Mouse (Mus musculus): Measurements from ENCODE around the gene Nol3. TPM values are rescaled to one million over a fixed set of nuclear protein-coding genes. Genes with fewer than 3 reads are reported as not detected.
A peak's percentile ranks its signal among the peaks of the same experiment; 100 is the strongest.
"Not testable (repeated sequence)": the region's sequence is repeated elsewhere in the genome, so short reads cannot be mapped to it uniquely, and the experiment has no call there.

The Nol3 gene
- polyA plus RNA-seq (2015; fragmentation: Nextera tagmentation; extraction: Ambion mirVana) = 1.2 and 1.4 TPM in 2 replicates

DNA sequence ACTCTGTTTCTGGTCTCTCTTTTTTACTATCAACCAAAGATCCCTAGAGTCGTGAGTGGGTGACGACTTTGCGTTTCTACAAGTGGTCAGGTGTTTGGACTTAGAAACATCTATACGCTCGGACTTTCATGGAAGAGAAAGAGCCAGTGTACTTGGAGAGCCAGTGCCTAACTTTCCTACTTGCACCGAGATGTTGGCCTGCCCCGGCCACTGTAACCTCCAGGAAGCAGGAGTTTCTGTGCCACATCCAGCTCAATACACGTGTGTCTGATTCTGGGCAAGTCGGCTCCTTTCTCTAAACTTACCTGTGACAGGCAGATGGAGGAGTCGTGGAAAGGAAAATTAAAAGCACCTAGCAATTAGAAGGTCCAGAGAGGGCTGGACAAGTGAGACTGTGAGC lies at the start of gene Nol3:
Gene Nol3 (plus strand): TSS at position 301 of the 400 bp plus-strand sequence.
- peak within 1 kb of the TSS; percentile 67 for H3K4me2 ChIP-seq (replicated peaks; ENCODE audit: low read depth, low read length)
- peaks cover 18% of the 10 kb centered on the region for H3K4me1 ChIP-seq (ENCODE audit: insufficient read depth, low read length)
- no peaks in the 10 kb centered on the region for H3K9me3 ChIP-seq (ENCODE audit: low read length)
- peak within 1 kb of the TSS; percentile 62 for H3K9ac ChIP-seq (replicated peaks; ENCODE audit: low read length)
- peak within 1 kb of the TSS; percentile 42 for H3K4me3 ChIP-seq (ENCODE audit: low read length)
- no peaks in the 10 kb centered on the region for H3K36me3 ChIP-seq (ENCODE audit: insufficient read depth, low read length)
- 2% methylated on average over 10 of the region's 10 CpGs for WGBS
- H3K27me3 ChIP-seq (ENCODE audit: insufficient read depth, low read length) = peaks cover 93% of the 10 kb centered on the region
- ATAC-seq (ENCODE audit: low FRiP score, low TSS enrichment) = no peak
- no peak within 1 kb of the TSS for H3K27ac ChIP-seq (ENCODE audit: low read length)

DNA sequence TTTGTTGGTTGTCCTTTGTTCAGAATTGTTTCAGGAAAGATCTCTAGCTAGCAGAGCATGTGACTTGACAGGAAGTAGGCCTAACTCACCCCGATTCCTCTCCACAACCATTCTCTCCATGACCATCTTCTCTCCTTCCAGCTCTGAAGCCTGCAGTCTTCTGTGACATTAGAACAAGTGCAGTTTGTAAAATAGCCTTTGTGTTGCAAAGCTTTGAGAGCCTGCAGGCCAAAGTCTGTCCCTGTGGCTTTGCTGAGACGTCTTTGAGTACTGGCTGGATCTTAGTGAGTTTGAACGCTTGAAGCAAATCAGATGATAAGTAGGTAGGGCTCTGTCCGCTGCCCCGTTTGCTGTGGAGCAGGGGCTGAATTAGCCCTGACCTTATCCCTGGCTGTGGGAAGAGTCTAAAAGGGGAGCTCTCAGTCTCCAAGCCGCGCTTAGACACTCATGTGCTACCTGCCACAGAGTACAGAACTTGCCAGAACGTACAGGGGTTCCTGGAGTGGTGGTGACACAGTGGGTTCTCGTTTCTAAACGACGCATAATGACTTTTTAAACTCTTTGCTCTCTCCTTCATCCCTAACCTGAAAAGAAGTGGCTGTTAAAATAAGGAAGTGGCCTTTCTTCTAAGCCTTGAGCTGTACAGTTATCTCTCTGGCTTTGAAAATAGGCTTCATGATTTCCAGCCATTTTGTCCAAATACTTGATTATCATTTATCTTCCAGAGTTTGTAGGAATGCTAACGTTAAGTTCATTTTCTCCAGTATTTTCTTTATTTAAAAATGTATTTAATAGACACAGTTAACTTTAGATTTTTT lies 44.2 kb upstream of the Nol3 start:
- H3K9me3 ChIP-seq (ENCODE audit: low read length) = no peaks in the 10 kb centered on the region
- H3K36me3 ChIP-seq (ENCODE audit: insufficient read depth, low read length) = peaks cover 6% of the 10 kb centered on the region; the same call in 1 of the 2 replicates
- no peak for ATAC-seq (ENCODE audit: low FRiP score, low TSS enrichment)
- no peak overlapping the region for H3K4me3 ChIP-seq (ENCODE audit: low read length)
- WGBS = 90% methylated on average over 12 of the region's 12 CpGs
- H3K27ac ChIP-seq (ENCODE audit: low read length) = no peak overlapping the region
- H3K9ac ChIP-seq (replicated peaks; ENCODE audit: low read length) = no peak overlapping the region
- 0 out of 2 replicates have a peak, but pooled peaks cover 3% of the 10 kb centered on the region for H3K4me1 ChIP-seq (ENCODE audit: insufficient read depth, low read length)
- H3K4me2 ChIP-seq (replicated peaks; ENCODE audit: low read depth, low read length) = no peak overlapping the region
- no peaks in the 10 kb centered on the region for H3K27me3 ChIP-seq (ENCODE audit: insufficient read depth, low read length)

- H3K4me2 ChIP-seq (replicated peaks; ENCODE audit: low read depth, low read length); H3K27ac ChIP-seq (ENCODE audit: low read length); H3K4me1 ChIP-seq (ENCODE audit: insufficient read depth, low read length); H3K36me3 ChIP-seq (ENCODE audit: insufficient read depth, low read length); H3K4me3 ChIP-seq (ENCODE audit: low read length); ATAC-seq (ENCODE audit: low FRiP score, low TSS enrichment); H3K27me3 ChIP-seq (ENCODE audit: insufficient read depth, low read length); H3K9me3 ChIP-seq (ENCODE audit: low read length); H3K9ac ChIP-seq (replicated peaks; ENCODE audit: low read length): not testable (repeated sequence)
- WGBS = 92% methylated on average over 4 of the region's 4 CpGs
Observed at GRCm38 (mm10) chr8:105232321-105232693, 43.6 kb upstream of the Nol3 start.

DNA sequence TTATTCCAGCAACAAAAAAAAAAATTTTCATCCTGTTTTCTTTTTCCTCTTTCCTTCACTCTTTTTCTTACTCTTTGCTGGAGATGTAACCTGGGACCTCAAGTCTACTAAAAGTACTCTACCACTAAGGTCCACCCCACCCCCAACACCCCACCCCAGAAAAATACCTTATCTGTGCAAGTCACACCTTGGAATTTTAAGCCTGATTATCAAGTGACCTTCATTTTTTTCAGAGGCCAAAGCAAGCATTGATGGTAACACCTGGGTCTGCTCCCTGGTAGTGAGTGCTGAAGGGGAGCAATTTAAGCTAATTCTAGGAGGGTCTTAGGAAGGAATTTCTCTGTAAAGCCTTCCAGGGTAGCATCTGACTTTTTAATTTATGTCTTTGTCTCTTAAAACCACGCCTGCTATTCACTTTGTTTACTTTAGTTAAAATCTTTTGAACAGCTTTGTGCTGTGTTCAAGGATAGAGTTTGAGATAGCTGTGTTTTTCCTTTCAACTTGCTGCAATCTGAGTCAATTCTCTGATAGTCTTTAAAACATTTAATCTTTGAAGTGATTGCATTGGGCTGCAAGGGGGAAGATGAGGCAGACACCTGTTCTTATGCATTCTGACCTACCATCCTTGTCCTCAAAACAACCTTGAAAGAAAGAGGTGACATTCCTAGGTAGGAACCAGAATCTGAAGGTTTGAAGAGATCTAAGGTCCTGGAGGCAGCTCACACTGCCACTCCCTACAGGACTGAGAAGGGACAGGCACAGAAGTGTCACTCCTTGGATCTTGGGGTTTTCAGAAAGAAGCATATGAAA lies 42.6 kb upstream of the Nol3 start:
- Histone ChIP-seq H3K27me3 (ENCODE audit: insufficient read depth, low read length) (no peaks in the 10 kb centered on the region), H3K27ac (ENCODE audit: low read length) (no peak overlapping the region), H3K9ac (replicated peaks; ENCODE audit: low read length) (no peak overlapping the region), H3K4me3 (ENCODE audit: low read length) (no peak overlapping the region), H3K9me3 (ENCODE audit: low read length) (no peaks in the 10 kb centered on the region), H3K4me1 (ENCODE audit: insufficient read depth, low read length) (no peaks in the 10 kb centered on the region), H3K4me2 (replicated peaks; ENCODE audit: low read depth, low read length) (no peak overlapping the region), H3K36me3 (ENCODE audit: insufficient read depth, low read length) (peaks cover 6% of the 10 kb centered on the region)
- ATAC-seq (ENCODE audit: low FRiP score, low TSS enrichment) = no peak
- WGBS = 36% methylated on average over 1 of the region's 1 CpGs

GRCm38 (mm10) chr8:105235206-105235605 lies 40.7 kb upstream of the Nol3 start:
- Histone ChIP-seq H3K4me3 (ENCODE audit: low read length) (no peak overlapping the region), H3K9ac (replicated peaks; ENCODE audit: low read length) (no peak overlapping the region), H3K27ac (ENCODE audit: low read length) (no peak overlapping the region), H3K4me2 (replicated peaks; ENCODE audit: low read depth, low read length) (no peak overlapping the region), H3K4me1 (ENCODE audit: insufficient read depth, low read length) (no peaks in the 10 kb centered on the region), H3K9me3 (ENCODE audit: low read length) (no peaks in the 10 kb centered on the region), H3K27me3 (ENCODE audit: insufficient read depth, low read length) (no peaks in the 10 kb centered on the region), H3K36me3 (ENCODE audit: insufficient read depth, low read length) (peaks cover 23% of the 10 kb centered on the region)
- no peak for ATAC-seq (ENCODE audit: low FRiP score, low TSS enrichment)
- 68% methylated on average over 1 of the region's 1 CpGs for WGBS

- H3K36me3 ChIP-seq (ENCODE audit: insufficient read depth, low read length) = peaks cover 36% of the 10 kb centered on the region
- no peak for ATAC-seq (ENCODE audit: low FRiP score, low TSS enrichment)
- 80% methylated on average over 14 of the region's 14 CpGs for WGBS
- H3K27ac ChIP-seq (ENCODE audit: low read length) = no peak overlapping the region
- no peaks in the 10 kb centered on the region for H3K4me1 ChIP-seq (ENCODE audit: insufficient read depth, low read length)
- no peaks in the 10 kb centered on the region for H3K9me3 ChIP-seq (ENCODE audit: low read length)
- no peak overlapping the region for H3K4me3 ChIP-seq (ENCODE audit: low read length)
- no peak overlapping the region for H3K9ac ChIP-seq (replicated peaks; ENCODE audit: low read length)
- no peak overlapping the region for H3K4me2 ChIP-seq (replicated peaks; ENCODE audit: low read depth, low read length)
- H3K27me3 ChIP-seq (ENCODE audit: insufficient read depth, low read length) = no peaks in the 10 kb centered on the region
Observed at GRCm38 (mm10) chr8:105237442-105238142, 38.3 kb upstream of the Nol3 start.

DNA sequence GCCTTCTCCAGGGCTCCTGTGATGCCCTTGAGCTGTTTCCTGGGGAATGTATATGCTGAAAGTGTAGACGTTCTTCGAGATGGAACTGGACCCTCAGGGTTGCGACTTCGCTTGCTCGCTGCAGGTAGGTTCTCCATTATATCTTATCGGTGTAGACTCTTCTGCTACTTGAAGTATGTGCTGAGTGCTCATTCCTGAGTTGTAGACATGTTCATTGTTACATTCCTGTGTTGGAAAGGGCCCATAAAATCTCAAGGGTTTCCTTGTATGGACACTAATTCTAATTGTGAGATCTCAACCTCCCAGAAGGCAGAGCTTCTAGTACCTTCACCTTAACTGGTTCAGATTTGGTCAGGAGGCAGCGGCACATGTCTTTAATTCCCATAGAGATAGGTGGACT lies 34.9 kb upstream of the Nol3 start:
- 97% methylated on average over 7 of the region's 7 CpGs for WGBS
- ATAC-seq (ENCODE audit: low FRiP score, low TSS enrichment) = no peak
- Histone ChIP-seq H3K4me3 (ENCODE audit: low read length) (no peak overlapping the region), H3K36me3 (ENCODE audit: insufficient read depth, low read length) (peaks cover 30% of the 10 kb centered on the region), H3K9ac (replicated peaks; ENCODE audit: low read length) (no peak overlapping the region), H3K27me3 (ENCODE audit: insufficient read depth, low read length) (no peaks in the 10 kb centered on the region), H3K4me2 (replicated peaks; ENCODE audit: low read depth, low read length) (no peak overlapping the region), H3K27ac (ENCODE audit: low read length) (no peak overlapping the region), H3K9me3 (ENCODE audit: low read length) (no peaks in the 10 kb centered on the region), H3K4me1 (ENCODE audit: insufficient read depth, low read length) (no peaks in the 10 kb centered on the region)

GRCm38 (mm10) chr8:105251954-105252353 lies 24.0 kb upstream of the Nol3 start:
- H3K36me3 ChIP-seq (ENCODE audit: insufficient read depth, low read length) = peaks cover 41% of the 10 kb centered on the region
- peaks cover 9% of the 10 kb centered on the region; the same call in 1 of the 2 replicates for H3K27me3 ChIP-seq (ENCODE audit: insufficient read depth, low read length)
- no peak for ATAC-seq (ENCODE audit: low FRiP score, low TSS enrichment)
- WGBS = 92% methylated on average over 6 of the region's 6 CpGs
- no peak overlapping the region for H3K4me2 ChIP-seq (replicated peaks; ENCODE audit: low read depth, low read length)
- no peak overlapping the region for H3K4me3 ChIP-seq (ENCODE audit: low read length)
- no peaks in the 10 kb centered on the region for H3K9me3 ChIP-seq (ENCODE audit: low read length)
- no peak overlapping the region for H3K9ac ChIP-seq (replicated peaks; ENCODE audit: low read length)
- no peak overlapping the region for H3K27ac ChIP-seq (ENCODE audit: low read length)
- H3K4me1 ChIP-seq (ENCODE audit: insufficient read depth, low read length) = peaks cover 11% of the 10 kb centered on the region

- 86% methylated on average over 10 of the region's 10 CpGs for WGBS
- Histone ChIP-seq H3K36me3 (ENCODE audit: insufficient read depth, low read length) (peaks cover 41% of the 10 kb centered on the region), H3K4me2 (replicated peaks; ENCODE audit: low read depth, low read length) (no peak overlapping the region), H3K4me3 (ENCODE audit: low read length) (no peak overlapping the region), H3K9me3 (ENCODE audit: low read length) (no peaks in the 10 kb centered on the region), H3K4me1 (ENCODE audit: insufficient read depth, low read length) (peaks cover 11% of the 10 kb centered on the region), H3K9ac (replicated peaks; ENCODE audit: low read length) (no peak overlapping the region), H3K27ac (ENCODE audit: low read length) (no peak overlapping the region), H3K27me3 (ENCODE audit: insufficient read depth, low read length) (peaks cover 15% of the 10 kb centered on the region)
- ATAC-seq (ENCODE audit: low FRiP score, low TSS enrichment) = no peak
Observed at GRCm38 (mm10) chr8:105252680-105253537, 23.0 kb upstream of the Nol3 start.
